Mouse (Mus musculus): ENCODE data around the gene Sec14l2.

GRCm38 (mm10) chr11:4148536-4149156 is 25.4 kb upstream of the Sec14l2 start:
- no peak for TF ChIP-seq POLR2A (IDR thresholded peaks at IDR 0.05; ENCODE audit: borderline replicate concordance, insufficient read depth, low read length)
- TF ChIP-seq CTCF (IDR thresholded peaks at IDR 0.05; ENCODE audit: borderline replicate concordance, insufficient read depth, low read depth, low read length): no peak

Data from cerebellum, adult 2 months (tissue).